Mouse (Mus musculus) frontal cortex, postnatal 10 days (tissue): ENCODE measurements around the gene Tnr.
"Not testable (repeated sequence)": the region's sequence is repeated elsewhere in the genome, so short reads cannot be mapped to it uniquely, and the experiment has no call there.

ENCODE experiments used
- DNase-seq, 2 experiments: peaks; one replicate each; pipeline ENCODE4 v3.0.0; 2022; ENCODE audit warnings: low spot score in 2 of 2, mixed read lengths in 1 of 2

Tnr gene

DNA sequence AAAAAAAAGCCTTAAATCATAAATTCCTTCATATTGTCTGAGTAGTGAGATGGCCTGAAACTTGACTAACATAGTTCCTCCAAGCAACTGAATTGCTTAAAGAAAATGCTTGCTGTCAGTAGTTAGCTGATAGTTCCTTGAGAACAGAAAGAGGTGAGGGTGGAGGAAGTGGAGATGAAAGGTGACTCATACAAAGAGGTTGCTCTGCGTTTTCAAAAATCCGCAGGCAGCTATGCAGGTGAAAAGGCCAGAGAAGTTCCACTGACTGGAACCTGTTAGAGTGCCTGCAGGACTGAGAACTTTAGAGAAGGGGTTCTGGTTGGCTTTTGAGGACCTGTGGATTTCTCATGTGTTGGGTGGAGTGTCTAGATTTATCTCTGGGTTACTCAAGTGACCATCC, 414.9 kb downstream of the Tnr start:
- DNase-seq = no peak

DNA sequence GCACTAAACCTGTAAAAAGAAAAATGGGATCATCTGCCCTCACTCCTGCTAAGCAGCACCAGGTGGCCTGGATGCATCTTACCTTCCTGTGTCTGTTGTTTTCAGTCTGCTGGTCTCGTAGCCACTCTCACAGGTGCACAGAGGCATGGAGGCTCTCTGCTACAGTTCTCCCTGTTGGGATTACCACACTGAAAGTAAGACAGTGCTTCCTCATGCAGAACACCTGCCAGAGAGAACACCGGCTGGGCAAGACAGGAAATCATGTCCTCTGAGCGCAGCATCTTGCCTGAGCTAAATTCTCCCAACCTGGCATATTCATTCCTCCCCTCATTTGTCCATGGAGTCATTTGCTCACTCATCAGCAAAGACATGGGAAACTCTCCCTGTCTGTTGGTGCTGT, 415.8 kb downstream of the Tnr start:
- DNase-seq = no peak

DNA sequence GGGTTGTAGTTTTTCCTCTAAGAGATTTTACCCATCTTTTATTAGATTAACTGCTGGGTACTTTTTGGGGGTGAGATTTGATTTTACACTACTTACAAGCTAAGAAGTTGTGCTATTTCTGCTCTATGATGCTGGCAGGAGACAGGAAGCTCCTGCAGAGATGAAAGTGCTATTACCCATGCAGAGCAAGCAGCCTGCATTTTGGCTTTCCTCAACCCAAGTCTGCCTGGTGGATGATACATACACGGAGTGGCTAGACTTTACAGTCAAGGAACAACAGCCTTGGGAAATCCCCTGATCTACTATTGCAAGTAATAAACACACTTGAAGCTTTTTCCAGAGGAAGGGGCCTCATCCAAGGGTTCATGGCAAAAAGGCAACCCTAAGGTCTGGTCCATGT, 430.0 kb downstream of the Tnr start:
- DNase-seq = no peak

DNA sequence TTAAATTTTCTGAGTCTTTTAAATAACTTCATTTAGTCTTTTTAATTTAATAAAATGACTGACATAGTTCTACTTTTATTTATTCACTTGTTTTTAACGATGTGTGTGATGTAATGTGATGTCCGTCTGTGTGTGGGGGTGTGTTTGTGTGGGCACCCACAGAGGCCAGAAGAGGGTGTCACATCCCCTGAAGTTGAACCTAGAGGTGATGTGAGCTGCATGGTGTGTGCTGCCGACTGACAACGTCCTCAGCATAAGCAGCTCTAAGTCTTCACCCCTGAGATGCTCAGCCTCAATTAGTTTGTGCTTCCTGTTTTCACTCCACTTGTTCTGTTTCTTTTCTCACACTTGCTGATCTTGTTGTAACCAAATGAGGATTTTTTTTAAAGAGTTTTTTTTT, 439.8 kb downstream of the Tnr start:
- DNase-seq = no peak

DNA sequence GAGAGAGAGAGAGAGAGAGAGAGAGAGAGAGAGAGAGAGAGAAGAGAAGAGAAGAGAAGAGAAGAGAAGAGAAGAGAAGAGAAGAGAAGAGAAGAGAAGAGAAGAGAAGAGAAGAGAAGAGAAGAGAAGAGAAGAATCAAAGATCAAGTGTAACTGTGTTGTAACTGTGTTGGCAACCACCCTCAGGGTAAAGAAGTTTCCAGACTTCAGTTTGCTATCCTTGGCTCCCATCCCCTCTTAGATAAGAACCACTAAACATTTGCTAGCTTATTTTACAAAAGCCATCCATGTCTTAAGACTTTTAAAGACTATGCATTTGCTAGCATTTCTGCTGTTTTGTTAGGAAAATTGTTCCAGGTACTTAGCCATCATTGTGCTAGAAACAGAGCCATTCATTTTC, 442.7 kb downstream of the Tnr start:
- DNase-seq = not testable (repeated sequence)

DNA sequence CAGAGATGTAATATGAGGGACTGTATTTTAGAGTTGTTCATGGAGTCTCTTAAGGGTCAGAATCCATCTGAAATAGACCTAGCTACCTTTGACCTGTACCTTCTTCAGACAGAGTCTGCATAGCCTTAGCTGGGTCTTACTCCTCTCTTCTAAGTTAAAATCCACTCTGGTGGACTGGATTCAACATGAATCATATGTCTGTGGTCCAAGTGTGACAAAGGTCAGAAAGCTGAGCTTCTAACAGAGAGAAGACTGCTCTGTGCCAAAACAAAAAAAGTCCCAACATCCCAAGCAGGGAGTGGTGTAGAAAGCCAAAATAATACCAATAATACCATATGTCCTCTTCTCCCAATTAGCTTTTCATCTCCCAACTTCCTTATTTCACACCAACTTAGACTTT, 444.8 kb downstream of the Tnr start:
- no peak for DNase-seq

DNA sequence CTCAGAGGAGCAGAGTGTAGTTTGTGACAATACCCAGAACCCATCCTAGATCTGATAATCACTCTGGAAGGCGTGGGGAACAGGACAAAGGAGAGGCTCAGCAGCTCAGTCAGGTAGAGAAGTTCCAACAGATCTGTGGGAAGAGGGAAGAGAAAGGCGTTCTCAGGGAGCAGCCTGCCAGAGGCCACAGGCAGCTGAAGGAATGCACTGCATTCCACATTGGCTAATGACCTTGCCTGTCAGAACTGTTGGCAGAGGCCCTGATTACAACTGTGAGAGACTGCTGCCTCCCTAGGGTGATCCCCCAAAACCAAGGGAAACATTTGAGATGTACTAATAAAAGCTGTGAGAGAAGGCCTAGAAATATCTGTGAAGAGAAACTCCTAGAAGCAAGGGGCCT, 454.2 kb downstream of the Tnr start:
- DNase-seq = no peak

DNA sequence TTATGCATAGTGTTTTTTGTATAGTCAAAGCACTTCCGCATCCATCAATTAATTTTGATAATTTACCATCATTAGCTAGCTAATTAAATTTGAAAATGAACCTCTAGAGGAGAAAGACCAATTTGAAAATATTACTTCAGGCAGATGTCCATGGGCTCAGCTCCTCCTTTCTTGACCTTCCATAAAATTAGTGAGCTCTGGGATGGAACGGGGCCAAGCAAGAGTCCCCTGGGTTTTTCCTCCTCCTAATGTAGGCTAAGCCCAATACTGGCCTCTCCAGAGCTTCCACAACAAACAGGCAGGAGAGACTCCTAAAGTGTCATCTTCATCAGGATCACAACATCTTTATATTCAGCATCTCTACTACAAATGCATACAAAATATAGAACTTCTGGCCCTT, 455.5 kb downstream of the Tnr start:
- no peak for DNase-seq

DNA sequence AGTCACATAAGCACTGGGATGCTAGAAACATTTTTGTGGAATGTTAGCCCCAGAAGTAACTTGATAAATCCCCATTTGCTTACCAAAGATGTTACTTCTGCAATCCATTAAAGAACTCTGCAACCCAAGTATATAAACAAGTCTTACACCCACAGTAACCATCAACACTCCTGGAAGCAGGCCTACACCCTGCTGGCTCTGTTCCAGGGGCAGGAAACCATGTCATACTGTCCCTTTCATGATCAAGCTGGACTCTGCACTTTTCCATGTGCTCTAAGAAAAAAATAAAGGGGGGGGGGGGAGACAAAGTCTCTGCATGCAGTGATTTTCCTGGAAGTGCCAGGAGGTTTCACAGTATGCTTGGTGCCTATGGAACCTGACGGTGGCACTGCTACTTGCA, 456.8 kb downstream of the Tnr start:
- no peak for DNase-seq
